Mouse (Mus musculus) C2C12 (cell line): ENCODE data around the gene Mindy1. TPM values are rescaled to one million over a fixed set of nuclear protein-coding genes. Genes with fewer than 3 reads are reported as not detected.

ENCODE experiments used
- H3K27me3 ChIP-seq: one replicate; pipeline ENCODE4 v1.6.1; 2011; ENCODE audit not compliant: control insufficient read depth, insufficient read depth, insufficient read length
- H3K36me3 ChIP-seq: one replicate; pipeline ENCODE4 v1.6.1; 2011; ENCODE audit not compliant: control insufficient read depth, insufficient read depth
- H3K4me3 ChIP-seq: one replicate; pipeline ENCODE4 v1.5.1; 2011; ENCODE audit warnings: mild to moderate bottlenecking, control low read depth; ENCODE audit not compliant: poor library complexity, insufficient read depth, severe bottlenecking
- H3K79me2 ChIP-seq: one replicate; pipeline ENCODE4 v1.6.1; 2011; ENCODE audit not compliant: control insufficient read depth, insufficient read depth
- H3K79me3 ChIP-seq: one replicate; pipeline ENCODE4 v1.6.1; 2011; ENCODE audit warnings: low read depth, control low read depth
- H3ac ChIP-seq: one replicate; pipeline ENCODE3; 2011; ENCODE audit warnings: low read depth; ENCODE audit not compliant: control insufficient read depth, insufficient read length
- CEBPB ChIP-seq: IDR thresholded peaks from one replicate; pipeline ENCODE4 v1.6.1; 2011; ENCODE audit warnings: low read depth, mild to moderate bottlenecking, control low read depth, moderate library complexity
- CTCF ChIP-seq: IDR thresholded peaks from one replicate; pipeline ENCODE4 v1.5.1; 2011; ENCODE audit not compliant: control insufficient read depth, insufficient read depth, insufficient read length
- FOSL1 ChIP-seq: IDR thresholded peaks from one replicate; pipeline ENCODE4 v1.8.0; 2011; ENCODE audit warnings: mild to moderate bottlenecking, low read length; ENCODE audit not compliant: poor library complexity, insufficient read depth, severe bottlenecking
- MAX ChIP-seq: IDR thresholded peaks from one replicate; pipeline ENCODE4 v1.6.1; 2011; ENCODE audit warnings: mild to moderate bottlenecking, control low read depth
- MYOD1 ChIP-seq: IDR thresholded peaks from one replicate; pipeline ENCODE4 v1.6.1; 2011; ENCODE audit warnings: low read depth; ENCODE audit not compliant: control insufficient read depth, insufficient read length
- MYOG ChIP-seq: IDR thresholded peaks from one replicate; pipeline ENCODE4 v1.6.1; 2011; ENCODE audit not compliant: control insufficient read depth, insufficient read length; ENCODE audit errors: extremely low read depth
- USF1 ChIP-seq: IDR thresholded peaks from one replicate; pipeline ENCODE4 v1.6.1; 2011; ENCODE audit warnings: low read depth, mild to moderate bottlenecking, control low read depth, moderate library complexity
- polyA plus RNA-seq: library from polyadenylated mRNA; unstranded; fragments of >200 nt; fragmentation: generic; extraction: Trizol; gene quantifications from one replicate; pipeline ENCODE4 v1.2.1, GENCODE M21; 2012; ENCODE audit warnings: missing spikeins

The Mindy1 gene
- polyA plus RNA-seq, 1 experiment: 43.6 TPM

- Histone ChIP-seq H3K79me2 (peaks cover 42% of the 10 kb centered on the region), H3K36me3 (no peaks in the 10 kb centered on the region), H3K27me3 (no peaks in the 10 kb centered on the region), H3K4me3 (no peak overlapping the region), H3K79me3 (peaks cover 3% of the 10 kb centered on the region), H3ac (no peak overlapping the region)
- TF ChIP-seq MYOD1: no peak
- no peak for TF ChIP-seq MAX
- TF ChIP-seq FOSL1: no peak
- no peak for TF ChIP-seq CTCF
- TF ChIP-seq USF1: no peak
- TF ChIP-seq MYOG: no peak
- no peak for TF ChIP-seq CEBPB
Observed at GRCm38 (mm10) chr3:95274453-95274852, 6.7 kb upstream of the Mindy1 start.

GRCm38 (mm10) chr3:95275161-95275560 lies 6.0 kb upstream of the Mindy1 start:
- Histone ChIP-seq H3K27me3 (no peaks in the 10 kb centered on the region), H3K79me2 (peaks cover 42% of the 10 kb centered on the region), H3K79me3 (peaks cover 3% of the 10 kb centered on the region), H3K4me3 (no peak overlapping the region), H3K36me3 (no peaks in the 10 kb centered on the region), H3ac (no peak overlapping the region)
- TF ChIP-seq CEBPB (no peak), MAX (no peak), FOSL1 (no peak), MYOG (no peak), CTCF (no peak), MYOD1 (no peak), USF1 (no peak)

GRCm38 (mm10) chr3:95276428-95276934 lies 4.7 kb upstream of the Mindy1 start:
- no peak overlapping the region for H3ac ChIP-seq
- peaks cover 3% of the 10 kb centered on the region for H3K79me3 ChIP-seq
- H3K36me3 ChIP-seq: no peaks in the 10 kb centered on the region
- TF ChIP-seq MAX (no peak), MYOD1 (no peak), CTCF (no peak), CEBPB (no peak), USF1 (no peak), FOSL1 (no peak), MYOG (no peak)
- peaks cover 53% of the 10 kb centered on the region for H3K79me2 ChIP-seq
- H3K27me3 ChIP-seq: no peaks in the 10 kb centered on the region
- no peak overlapping the region for H3K4me3 ChIP-seq

- H3K79me2 ChIP-seq: peaks cover 50% of the 10 kb centered on the region
- H3K27me3 ChIP-seq: no peaks in the 10 kb centered on the region
- H3K4me3 ChIP-seq: no peak overlapping the region
- no peak overlapping the region for H3ac ChIP-seq
- H3K36me3 ChIP-seq: no peaks in the 10 kb centered on the region
- H3K79me3 ChIP-seq: peaks cover 3% of the 10 kb centered on the region
- TF ChIP-seq CEBPB: no peak
- no peak for TF ChIP-seq MYOG
- TF ChIP-seq MAX: no peak
- TF ChIP-seq FOSL1: no peak
- no peak for TF ChIP-seq CTCF
- TF ChIP-seq USF1: no peak
- TF ChIP-seq MYOD1: no peak
Observed at GRCm38 (mm10) chr3:95277149-95277551, 4.0 kb upstream of the Mindy1 start.

- Histone ChIP-seq H3K27me3 (no peaks in the 10 kb centered on the region), H3ac (no peak overlapping the region), H3K36me3 (no peaks in the 10 kb centered on the region), H3K79me2 (peaks cover 56% of the 10 kb centered on the region), H3K4me3 (peak overlapping the region; percentile 89), H3K79me3 (peaks cover 6% of the 10 kb centered on the region)
- TF ChIP-seq MYOD1 (no peak), CTCF (no peak), USF1 (no peak), CEBPB (no peak), MYOG (no peak), FOSL1 (no peak), MAX (no peak)
Observed at GRCm38 (mm10) chr3:95280747-95281146, 398 bp upstream of the Mindy1 start.

- Histone ChIP-seq H3K79me2 (peaks cover 51% of the 10 kb centered on the region), H3K4me3 (peak overlapping the region; percentile 89), H3K36me3 (no peaks in the 10 kb centered on the region), H3K27me3 (no peaks in the 10 kb centered on the region), H3ac (peak overlapping the region; percentile 95), H3K79me3 (peaks cover 7% of the 10 kb centered on the region)
- TF ChIP-seq USF1 (no peak), CEBPB (peak; percentile 43)
Observed at GRCm38 (mm10) chr3:95282381-95282864, 1.3 kb downstream of the Mindy1 start.
